Mouse (Mus musculus) forebrain, embryonic 14.5 days (tissue): ENCODE measurements around the gene Gm11555. TPM values are rescaled to one million over a fixed set of nuclear protein-coding genes. Genes with fewer than 3 reads are reported as not detected.
A peak's percentile ranks its signal among the peaks of the same experiment; 100 is the strongest.
"Not testable (repeated sequence)": the region's sequence is repeated elsewhere in the genome, so short reads cannot be mapped to it uniquely, and the experiment has no call there.

Experiments
- ATAC-seq: fragments of 200-750 bp; cut with Nextera tagmentation; 2 replicates; pipeline ENCODE4 v1.8.0; 2017; ENCODE audit warnings: mild to moderate bottlenecking, moderate library complexity
- DNase-seq: peaks from one replicate; pipeline ENCODE4 v3.0.0-alpha.2; 2015; ENCODE audit warnings: low spot score
- H3K27ac ChIP-seq: fragments of 300-500 bp; sonication (generic); 2 replicates; pipeline ENCODE4 v1.5.1; 2014; ENCODE audit warnings: low read depth, mild to moderate bottlenecking, control low read depth, low read length, moderate library complexity
- H3K27me3 ChIP-seq: fragments of 300-500 bp; sonication (generic); replicated peaks from 2 replicates; pipeline ENCODE4 v1.6.1; 2014; ENCODE audit warnings: low read length, control low read depth, mixed read lengths; ENCODE audit not compliant: control insufficient read depth, insufficient read depth
- H3K36me3 ChIP-seq: fragments of 300-500 bp; sonication (generic); 2 replicates; pipeline ENCODE4 v1.6.1; 2014; ENCODE audit warnings: low read length, control low read depth; ENCODE audit not compliant: control insufficient read depth, insufficient read depth
- H3K4me1 ChIP-seq: fragments of 300-500 bp; sonication (generic); 2 replicates; pipeline ENCODE4 v1.6.1; 2014; ENCODE audit warnings: antibody characterized with exemption, low read length, control low read depth; ENCODE audit not compliant: control insufficient read depth, insufficient read depth
- H3K4me2 ChIP-seq: fragments of 300-500 bp; sonication (generic); 2 replicates; pipeline ENCODE4 v1.6.1; 2014; ENCODE audit warnings: mild to moderate bottlenecking, control low read depth, low read length
- H3K4me3 ChIP-seq: fragments of 300-500 bp; sonication (generic); 2 replicates; pipeline ENCODE4 v1.5.1; 2014; ENCODE audit warnings: low read depth, low read length, control low read depth
- H3K9ac ChIP-seq: fragments of 300-500 bp; sonication (generic); 2 replicates; pipeline ENCODE4 v1.6.1; 2014; ENCODE audit warnings: mild to moderate bottlenecking, low read length, control low read depth, moderate library complexity
- H3K9me3 ChIP-seq: fragments of 300-500 bp; sonication (generic); replicated peaks from 2 replicates; pipeline ENCODE4 v1.6.1; 2016; ENCODE audit warnings: low read length, control low read depth, mixed read lengths; ENCODE audit not compliant: control insufficient read depth
- WGBS: fragments of 180-500 bp; shearing (Covaris S2); extraction: QIAGEN DNeasy Blood & Tissue Kit; methylation state at CpG from one replicate; pipeline ENCODE4 v1.1.7; 2014; 5-methylcytosine and 5-hydroxymethylcytosine counted together
- polyA plus RNA-seq: library from polyadenylated mRNA; unstranded; fragments of >200 nt; fragmentation: Nextera tagmentation; extraction: Ambion mirVana; gene quantifications from 2 replicates; pipeline ENCODE4 v1.2.1, GENCODE M21; 2014

Gene Gm11555
- polyA plus RNA-seq, 1 experiment from 2014 or later = not detected

DNA sequence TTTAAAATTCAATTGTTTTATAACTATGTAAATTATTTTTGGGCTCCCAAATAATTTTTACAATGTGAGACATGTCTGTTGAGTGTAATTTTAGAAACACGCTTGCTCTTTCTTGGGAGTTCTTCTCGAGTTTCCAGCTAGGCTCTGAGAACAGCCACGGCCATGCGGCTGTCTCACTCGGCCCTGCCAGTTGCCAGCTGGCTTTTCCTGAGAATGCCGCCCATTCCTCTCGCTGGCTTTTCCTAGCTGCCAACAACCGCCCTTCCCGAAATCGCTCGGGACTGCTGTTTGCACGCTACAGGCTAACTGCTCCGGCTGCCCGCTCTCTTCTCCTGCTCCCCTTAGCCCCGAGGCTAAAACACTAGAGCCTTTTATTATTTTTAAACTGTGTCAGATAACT is 3.6 kb downstream of the Gm11555 start:
- no peak overlapping the region for H3K4me3 ChIP-seq
- no peak overlapping the region for H3K4me2 ChIP-seq
- WGBS = 91% methylated on average over 15 of the region's 15 CpGs
- ATAC-seq = no peak
- no peaks in the 10 kb centered on the region for H3K4me1 ChIP-seq
- H3K9ac ChIP-seq = no peak overlapping the region
- DNase-seq = no peak
- no peaks in the 10 kb centered on the region for H3K9me3 ChIP-seq
- H3K36me3 ChIP-seq = no peaks in the 10 kb centered on the region
- H3K27me3 ChIP-seq = no peaks in the 10 kb centered on the region
- no peak overlapping the region for H3K27ac ChIP-seq

DNA sequence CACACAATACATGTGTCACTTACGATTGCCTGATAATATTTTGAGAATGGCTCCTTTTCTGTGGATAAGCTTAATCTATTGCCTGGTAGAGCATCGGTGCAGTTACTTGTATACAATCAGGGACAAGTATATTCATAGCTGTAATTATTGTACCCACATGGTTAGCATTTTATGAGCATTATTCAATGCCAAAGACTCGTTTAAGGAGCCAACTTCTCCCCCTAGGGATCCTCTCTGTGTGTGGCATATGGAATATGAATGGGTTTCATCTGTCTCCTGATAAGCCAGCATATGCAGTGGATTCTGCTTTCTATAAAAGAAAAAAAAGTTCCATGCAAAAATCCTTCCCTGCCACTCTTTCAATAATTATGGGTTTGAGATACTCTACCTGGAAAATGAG is 5.7 kb downstream of the Gm11555 start:
- no peaks in the 10 kb centered on the region for H3K36me3 ChIP-seq
- H3K27me3 ChIP-seq = no peaks in the 10 kb centered on the region
- H3K4me3 ChIP-seq = no peak overlapping the region
- no peaks in the 10 kb centered on the region for H3K4me1 ChIP-seq
- no peak overlapping the region for H3K9ac ChIP-seq
- 69% methylated on average over 3 of the region's 3 CpGs for WGBS
- DNase-seq = peak; percentile 58
- ATAC-seq = no peak
- H3K9me3 ChIP-seq = no peaks in the 10 kb centered on the region
- no peak overlapping the region for H3K27ac ChIP-seq
- no peak overlapping the region for H3K4me2 ChIP-seq

- H3K9me3 ChIP-seq, H3K9ac ChIP-seq, H3K27me3 ChIP-seq, H3K4me2 ChIP-seq, DNase-seq, H3K4me1 ChIP-seq, H3K4me3 ChIP-seq, H3K27ac ChIP-seq, H3K36me3 ChIP-seq, ATAC-seq: not testable (repeated sequence)
- 80% methylated on average over 9 of the region's 9 CpGs for WGBS
Observed at GRCm38 (mm10) chr11:99643635-99644139, 6.3 kb downstream of the Gm11555 start, which contains the start of gene Krtap4-7. Gene Krtap4-7, minus strand, starts transcription at chr11:99644089.

DNA sequence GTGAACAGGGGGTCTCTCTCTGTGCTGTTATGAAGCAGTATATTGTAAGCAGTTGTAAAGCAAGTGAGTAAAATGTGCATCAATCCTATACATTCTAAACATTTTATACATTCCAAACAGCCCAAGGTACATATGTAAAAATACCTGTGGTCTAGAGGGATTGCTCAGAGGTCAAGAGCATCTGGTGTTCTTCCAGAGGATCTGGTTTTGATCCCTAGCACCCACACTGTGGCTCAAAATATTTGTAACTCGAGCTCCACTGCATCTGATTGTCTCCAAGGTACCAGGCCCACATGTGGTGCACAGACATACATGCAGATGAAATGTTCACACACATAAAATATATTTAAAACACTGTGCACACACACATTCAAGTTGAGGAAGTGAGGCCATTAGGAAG is 9.1 kb downstream of the Gm11555 start:
- H3K27ac ChIP-seq = no peak overlapping the region
- H3K9ac ChIP-seq = no peak overlapping the region
- no peaks in the 10 kb centered on the region for H3K27me3 ChIP-seq
- no peak overlapping the region for H3K4me2 ChIP-seq
- H3K9me3 ChIP-seq = no peaks in the 10 kb centered on the region
- DNase-seq (no peak), ATAC-seq (no peak)
- no peaks in the 10 kb centered on the region for H3K36me3 ChIP-seq
- WGBS = 53% methylated on average over 1 of the region's 1 CpGs
- H3K4me1 ChIP-seq = no peaks in the 10 kb centered on the region
- no peak overlapping the region for H3K4me3 ChIP-seq

DNA sequence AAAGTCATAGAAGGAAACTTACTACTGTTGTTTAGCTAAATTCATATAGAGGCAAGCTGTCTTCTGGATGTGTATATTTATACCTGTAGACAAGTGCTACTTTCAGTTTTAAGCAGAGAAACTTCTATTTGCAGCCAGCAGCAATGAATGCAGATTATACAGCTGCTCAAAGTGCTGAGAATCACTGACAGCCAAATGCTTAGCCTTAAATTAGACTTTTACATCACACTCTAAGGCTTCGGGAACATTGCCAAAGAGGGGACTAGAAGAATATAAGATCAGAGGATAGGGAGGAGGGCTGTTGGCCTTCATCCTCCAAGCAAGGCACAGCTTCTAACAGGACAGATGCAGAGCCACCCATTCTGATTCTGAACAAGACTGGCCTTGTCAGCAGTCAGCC is 12.9 kb downstream of the Gm11555 start:
- no peaks in the 10 kb centered on the region for H3K36me3 ChIP-seq
- H3K4me2 ChIP-seq = no peak overlapping the region
- no peaks in the 10 kb centered on the region for H3K27me3 ChIP-seq
- 50% methylated on average over 1 of the region's 1 CpGs for WGBS
- H3K27ac ChIP-seq = no peak overlapping the region
- H3K9ac ChIP-seq = no peak overlapping the region
- H3K9me3 ChIP-seq = no peaks in the 10 kb centered on the region
- H3K4me1 ChIP-seq = no peaks in the 10 kb centered on the region
- H3K4me3 ChIP-seq = no peak overlapping the region
- peak; percentile 19 for DNase-seq
- no peak for ATAC-seq

DNA sequence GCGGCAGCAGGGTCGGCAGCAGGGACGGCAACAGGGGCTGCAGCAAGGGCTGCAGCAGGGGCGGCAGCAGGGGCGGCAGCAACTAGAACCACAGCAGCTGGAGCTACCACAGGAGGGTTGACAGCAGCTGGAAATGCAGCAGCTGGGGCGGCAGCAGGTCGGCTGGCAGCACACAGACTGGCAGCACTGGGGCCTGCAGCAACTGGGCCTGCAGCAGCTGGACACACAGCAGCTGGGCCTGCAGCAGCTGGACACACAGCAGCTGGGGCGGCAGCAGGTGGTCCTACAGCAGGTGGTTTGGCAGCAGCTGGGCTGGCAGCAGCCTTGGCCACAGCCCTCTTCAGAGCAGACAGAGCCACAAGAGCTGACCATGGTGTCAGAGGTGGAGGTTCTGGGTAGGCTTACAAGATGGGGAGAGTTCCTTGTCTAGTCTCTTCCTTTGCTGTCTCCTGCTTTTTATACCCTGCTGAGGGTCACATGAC is 15.3 kb downstream of the Gm11555 start, which contains the start of gene Krtap4-2:
TSS of gene Krtap4-2 (minus strand) at position 432 of the 482 bp plus-strand sequence.
- Histone ChIP-seq H3K27me3 (no peaks in the 10 kb centered on the region), H3K9ac (no peak within 1 kb of the TSS), H3K27ac (no peak within 1 kb of the TSS), H3K4me3 (no peak within 1 kb of the TSS), H3K9me3 (no peaks in the 10 kb centered on the region), H3K36me3 (no peaks in the 10 kb centered on the region), H3K4me1 (no peaks in the 10 kb centered on the region), H3K4me2 (no peak within 1 kb of the TSS)
- WGBS = 42% methylated on average over 8 of the region's 8 CpGs
- ATAC-seq = no peak
- no peak for DNase-seq

DNA sequence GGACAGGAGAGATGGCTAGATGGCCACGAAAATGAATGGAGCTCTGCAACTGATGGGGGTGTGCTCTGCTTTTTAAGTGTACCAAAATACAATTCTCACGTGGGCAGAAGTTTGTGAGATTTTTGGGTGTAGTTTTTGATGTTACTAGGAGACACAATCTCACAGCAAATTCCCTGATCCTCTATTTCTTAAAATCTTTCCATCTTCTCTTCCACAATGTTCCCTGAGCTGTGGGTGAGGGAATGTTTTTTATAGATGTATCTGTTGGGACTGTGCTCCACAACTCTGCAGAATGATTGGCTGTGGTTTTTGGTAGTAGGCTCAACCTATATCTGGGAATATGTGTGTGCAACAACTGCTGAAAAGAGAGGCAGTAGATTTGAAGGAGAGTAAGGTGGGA is 16.7 kb downstream of the Gm11555 start:
- 78% methylated on average over 2 of the region's 2 CpGs for WGBS
- ATAC-seq = no peak
- H3K27ac ChIP-seq = no peak overlapping the region

GRCm38 (mm10) chr11:99630890-99631289 is 19.1 kb downstream of the Gm11555 start:
- no peaks in the 10 kb centered on the region for H3K27me3 ChIP-seq

More for the DNA sequence above, 16.7 kb downstream of the Gm11555 start:
- Histone ChIP-seq H3K36me3 (no peaks in the 10 kb centered on the region), H3K27me3 (no peaks in the 10 kb centered on the region), H3K9ac (no peak overlapping the region), H3K9me3 (no peaks in the 10 kb centered on the region), H3K4me3 (no peak overlapping the region), H3K4me1 (no peaks in the 10 kb centered on the region), H3K4me2 (no peak overlapping the region)
- DNase-seq = no peak

DNA sequence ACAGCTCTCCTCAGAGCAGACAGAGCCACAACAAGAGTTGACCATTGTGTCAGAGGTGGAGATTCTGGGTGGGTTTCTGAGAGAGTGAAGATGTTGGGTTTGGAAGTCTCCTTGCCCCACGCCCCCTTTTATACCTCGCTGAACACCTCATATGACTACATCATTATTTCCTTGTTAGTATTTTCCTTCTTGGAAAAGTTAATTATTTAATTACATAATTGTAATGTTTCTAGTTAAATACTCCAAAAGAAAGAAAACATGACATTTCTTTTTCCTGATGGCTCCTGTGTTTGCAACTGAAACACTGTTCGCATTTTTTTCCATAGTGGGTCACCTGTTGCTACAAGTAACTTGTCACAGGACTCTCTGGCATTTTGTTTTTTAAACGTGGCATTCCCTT is 21.9 kb downstream of the Gm11555 start, which contains the start of gene Krtap4-1:
TSS of gene Krtap4-1 (minus strand) at position 101 of the 400 bp plus-strand sequence.
- Histone ChIP-seq H3K27ac (no peak within 1 kb of the TSS), H3K9me3 (no peaks in the 10 kb centered on the region), H3K4me3 (no peak within 1 kb of the TSS), H3K4me1 (no peaks in the 10 kb centered on the region), H3K9ac (no peak within 1 kb of the TSS), H3K4me2 (no peak within 1 kb of the TSS), H3K27me3 (no peaks in the 10 kb centered on the region), H3K36me3 (no peaks in the 10 kb centered on the region)
- DNase-seq = no peak
- no peak for ATAC-seq
- 73% methylated on average over 4 of the region's 4 CpGs for WGBS

More at GRCm38 (mm10) chr11:99630890-99631289, 19.1 kb downstream of the Gm11555 start:
- Histone ChIP-seq H3K27ac (no peak overlapping the region), H3K4me2 (no peak overlapping the region), H3K36me3 (no peaks in the 10 kb centered on the region), H3K4me1 (no peaks in the 10 kb centered on the region), H3K9ac (no peak overlapping the region), H3K4me3 (no peak overlapping the region), H3K9me3 (no peaks in the 10 kb centered on the region)
- WGBS = 73% methylated on average over 3 of the region's 3 CpGs
- ATAC-seq (no peak), DNase-seq (no peak)
